Mouse (Mus musculus): ENCODE results near the gene Olfr1487.
"Not testable (repeated sequence)": the region's sequence is repeated elsewhere in the genome, so short reads cannot be mapped to it uniquely, and the experiment has no call there.

Olfr1487 gene

GRCm38 (mm10) chr19:13617075-13617474 is at the start of gene Olfr1487:
TSS of gene Olfr1487 (plus strand) at chr19:13617375.
- not testable (repeated sequence) for DNase-seq

GRCm38 (mm10) chr19:13583211-13583610 is 34.0 kb upstream of the Olfr1487 start, which contains the start of gene Olfr1484:
TSS of gene Olfr1484 (plus strand) at chr19:13583511.
- DNase-seq = no peak

GRCm38 (mm10) chr19:13631321-13631720 is 14.1 kb downstream of the Olfr1487 start, which contains the start of gene Olfr1489:
TSS of gene Olfr1489 (plus strand) at chr19:13631621.
- no peak for DNase-seq

- DNase-seq = no peak
These were observed 33.6 kb downstream of the Olfr1487 start, which contains the start of gene Olfr1490 for GRCm38 (mm10) chr19:13650791-13651190. TSS of gene Olfr1490 (plus strand) at chr19:13651091.

All from B cell, adult 2 months (primary cell).